8 mouse cellular contexts compared by ENCODE assay signal in genomic region chr12:98627392-98628259, GRCm38 (mm10). TPM values are rescaled to one million over a fixed set of nuclear protein-coding genes. Genes with fewer than 3 reads are reported as not detected.
A peak's percentile ranks its signal among the peaks of the same experiment; 100 is the strongest.
DNase-seq lines count a peak whose midpoint lies in the region; ATAC-seq lines count a peak whose summit lies in the region.

Gene Spata7 (plus strand): TSS chr12:98628157.

- peak; percentile 83 for DNase-seq in CD4-positive, CD25-positive, alpha-beta regulatory T cell, adult 2 months (ENCODE audit: low read depth, low spot score)
- DNase-seq in brain, embryonic 18.5 days (ENCODE audit: low read depth, low spot score) = peak; percentile 64
- DNase-seq in liver = peak; percentile 87
- DNase-seq in monocyte, adult 2 months (ENCODE audit: low read depth in 1 of 2, low spot score in 2 of 2) = peak; percentile 29 to 62
- peak; percentile 42 to 61 for DNase-seq in spleen, postnatal 14 days (ENCODE audit: low spot score in 2 of 2)

- peak within 1 kb of the TSS; percentile 89 for H3K4me3 ChIP-seq in erythroblast, embryonic 14.5 days (replicated peaks)
- H3K4me3 ChIP-seq in heart, embryonic 12.5 days = peak within 1 kb of the TSS; percentile 69
- peak within 1 kb of the TSS; percentile 71 for H3K4me3 ChIP-seq in kidney, embryonic 16.5 days (ENCODE audit: low read length)

- H3K4me2 ChIP-seq in heart, embryonic 12.5 days = peak within 1 kb of the TSS; percentile 77
- peak within 1 kb of the TSS; percentile 66 for H3K4me2 ChIP-seq in kidney, embryonic 16.5 days (replicated peaks; ENCODE audit: low read depth, low read length)

- WGBS in heart, embryonic 12.5 days = 2% methylated on average over 32 of the region's 32 CpGs
- WGBS in kidney, embryonic 16.5 days = 4% methylated on average over 32 of the region's 32 CpGs

- peaks cover 4% of the 10 kb centered on the region; the same call in 1 of the 2 replicates for H3K9me3 ChIP-seq in erythroblast, embryonic 14.5 days (ENCODE audit: control insufficient read depth, low read length)
- 0 out of 2 replicates have a peak, but pooled peaks cover 7% of the 10 kb centered on the region for H3K9me3 ChIP-seq in heart, embryonic 12.5 days (replicated peaks)
- peaks cover 6% of the 10 kb centered on the region for H3K9me3 ChIP-seq in kidney, embryonic 16.5 days (ENCODE audit: low read length)

- H3K27me3 ChIP-seq in erythroblast, embryonic 14.5 days (ENCODE audit: control insufficient read depth) = no peaks in the 10 kb centered on the region
- H3K27me3 ChIP-seq in heart, embryonic 12.5 days (replicated peaks) = no peaks in the 10 kb centered on the region
- H3K27me3 ChIP-seq in kidney, embryonic 16.5 days (ENCODE audit: insufficient read depth, low read length) = no peaks in the 10 kb centered on the region

- H3K27ac ChIP-seq in heart, embryonic 12.5 days (ENCODE audit: poor library complexity, severe bottlenecking) = no peak within 1 kb of the TSS
- peak within 1 kb of the TSS; percentile 17; the same call in 1 of the 2 replicates for H3K27ac ChIP-seq in kidney, embryonic 16.5 days (ENCODE audit: low read length)

- peaks cover 17% of the 10 kb centered on the region for H3K4me1 ChIP-seq in erythroblast, embryonic 14.5 days (ENCODE audit: control insufficient read depth)
- peaks cover 4% of the 10 kb centered on the region; the same call in 1 of the 2 replicates for H3K4me1 ChIP-seq in heart, embryonic 12.5 days (replicated peaks)
- H3K4me1 ChIP-seq in kidney, embryonic 16.5 days (ENCODE audit: insufficient read depth, low read length) = peaks cover 9% of the 10 kb centered on the region

- H3K36me3 ChIP-seq in erythroblast, embryonic 14.5 days (ENCODE audit: control insufficient read depth) = no peaks in the 10 kb centered on the region
- peaks cover 4% of the 10 kb centered on the region; the same call in 1 of the 2 replicates for H3K36me3 ChIP-seq in heart, embryonic 12.5 days
- H3K36me3 ChIP-seq in kidney, embryonic 16.5 days (ENCODE audit: insufficient read depth, low read length) = peaks cover under 1% of the 10 kb centered on the region; the same call in 1 of the 2 replicates

- H3K9ac ChIP-seq in heart, embryonic 12.5 days = peak within 1 kb of the TSS; percentile 81
- H3K9ac ChIP-seq in kidney, embryonic 16.5 days (replicated peaks; ENCODE audit: low read length) = peak within 1 kb of the TSS; percentile 70

- peak; percentile 94 for ATAC-seq in heart, embryonic 12.5 days (ENCODE audit: insufficient number of reproducible peaks, low FRiP score)
- ATAC-seq in kidney, embryonic 16.5 days (ENCODE audit: low FRiP score, low TSS enrichment) = peak; percentile 96

RNA-seq across cellular contexts. Expression of gene Spata7, which starts in this region (rescaled TPM):
- polyA plus RNA-seq in erythroblast, embryonic 14.5 days (2012) = 0.03 and 0.08 TPM in 2 replicates
- polyA plus RNA-seq in heart, embryonic 12.5 days (2016; fragmentation: Nextera tagmentation; extraction: Ambion mirVana) = 10.9 and 11.2 TPM in 2 replicates
- polyA plus RNA-seq in kidney, embryonic 16.5 days (2015; fragmentation: Nextera tagmentation; extraction: Ambion mirVana) = 14.7 and 20.0 TPM in 2 replicates

Comparison
In these comparisons a context has a peak if more than half of its experiments do, and no peak if none do; other contexts are left out.
1. RNA of gene Spata7 (polyA plus RNA-seq): 14.7 to 20.0 TPM in kidney, embryonic 16.5 days and 10.9 to 11.2 TPM in heart, embryonic 12.5 days; 0.03 to 0.08 TPM in erythroblast, embryonic 14.5 days; every median in the first group is over 10 times any median in the second.
2. Peak in every context shown above with its lines, with median percentiles within 50 percentile points of each other: DNase-seq and H3K4me3 ChIP-seq.